Mouse (Mus musculus): ENCODE data around the gene Gm4559.
"Not testable (repeated sequence)": the region's sequence is repeated elsewhere in the genome, so short reads cannot be mapped to it uniquely, and the experiment has no call there.

The Gm4559 gene

GRCm38 (mm10) chr7:142274263-142274662 is at the start of gene Gm4559:
Gene Gm4559, minus strand, starts transcription at chr7:142274363.
- DNase-seq: not testable (repeated sequence)

DNA sequence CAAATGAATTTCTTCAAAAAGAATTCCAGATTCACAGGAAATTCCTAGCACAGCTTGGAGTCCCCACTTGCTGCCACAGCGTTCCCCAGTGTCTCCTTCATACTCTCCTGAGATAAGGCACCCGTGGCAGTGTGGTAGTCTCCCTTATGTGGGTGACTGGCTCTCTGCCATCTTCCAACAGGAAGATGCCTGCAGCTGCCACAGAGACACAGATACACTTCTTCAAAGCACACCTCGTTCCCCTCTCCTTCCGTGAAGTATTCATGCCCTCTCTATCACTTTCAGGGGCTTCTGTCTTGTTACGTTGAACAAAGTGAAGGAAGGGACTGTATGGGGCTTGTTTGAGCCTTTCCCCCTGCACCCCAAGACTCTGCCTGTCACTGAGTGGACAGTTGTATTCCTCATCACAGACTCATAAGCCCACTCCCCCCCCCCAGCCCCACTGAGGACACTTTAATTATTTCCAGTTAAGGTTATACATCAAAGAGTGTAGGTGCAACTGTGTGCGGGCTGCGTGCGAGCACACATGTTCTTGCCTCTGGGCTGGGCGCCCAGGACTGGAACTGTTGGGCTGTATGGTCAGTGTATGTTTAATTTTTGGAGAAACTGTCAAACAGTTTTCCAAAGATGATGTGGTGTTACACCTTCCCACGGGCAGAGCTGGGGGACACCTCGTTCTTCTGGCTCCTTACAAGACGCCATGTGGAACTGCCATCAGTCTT is 49.4 kb upstream of the Gm4559 start:
- no peak for DNase-seq

DNA sequence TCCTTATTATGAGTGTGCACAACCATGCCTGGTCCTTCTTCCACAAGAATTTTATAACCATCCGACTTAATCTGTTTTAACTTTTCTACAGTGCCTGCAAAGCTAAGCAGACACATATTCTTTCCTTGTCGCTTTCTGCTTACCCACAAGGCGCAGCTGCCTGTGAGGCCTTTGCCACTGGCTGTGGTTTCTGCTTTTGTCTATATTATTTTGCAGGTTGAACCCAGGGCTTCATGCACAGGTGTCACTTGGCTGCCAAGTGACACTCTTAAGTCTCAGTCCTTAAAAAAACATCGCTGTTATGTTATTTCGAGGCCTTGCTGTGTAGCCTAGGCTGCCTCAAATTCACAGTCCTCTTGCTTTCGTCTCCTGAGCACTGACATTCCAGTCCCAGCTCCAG is 48.5 kb upstream of the Gm4559 start:
- no peak for DNase-seq

DNA sequence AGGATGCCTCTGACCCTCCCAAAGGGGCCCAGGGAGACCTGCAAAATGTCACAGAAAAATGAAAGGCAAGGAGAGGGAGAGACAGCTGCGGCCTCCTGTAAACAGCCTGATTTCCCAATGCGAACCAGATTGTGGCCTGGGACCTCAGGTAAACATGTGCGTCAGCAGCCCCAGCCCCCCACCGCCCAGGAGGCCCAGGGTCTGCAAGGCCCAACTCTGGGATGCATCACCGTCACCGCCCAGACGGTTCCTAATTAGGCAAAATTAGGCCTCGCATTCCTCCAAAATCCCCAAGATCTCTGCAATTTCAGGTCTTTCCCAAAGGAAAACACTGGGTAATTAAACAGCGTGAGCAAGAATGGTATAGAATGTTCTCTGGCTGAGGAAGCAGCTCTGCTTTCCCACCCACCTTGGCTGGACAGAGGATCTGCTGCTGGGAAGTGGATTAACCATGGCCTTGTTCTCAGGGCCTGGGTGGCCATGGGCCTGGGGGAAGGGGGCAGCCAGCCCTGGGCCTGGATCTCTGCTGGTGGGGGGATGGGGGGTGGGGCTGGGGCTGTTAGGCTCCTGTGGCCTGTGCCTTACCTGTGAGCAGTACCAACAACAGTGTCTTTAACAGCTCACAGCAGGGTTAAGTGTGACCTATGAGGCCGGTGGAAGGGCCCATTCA is 47.6 kb upstream of the Gm4559 start:
- DNase-seq: not testable (repeated sequence)

- DNase-seq: no peak
Measured at GRCm38 (mm10) chr7:142320906-142321305, 46.7 kb upstream of the Gm4559 start.

DNA sequence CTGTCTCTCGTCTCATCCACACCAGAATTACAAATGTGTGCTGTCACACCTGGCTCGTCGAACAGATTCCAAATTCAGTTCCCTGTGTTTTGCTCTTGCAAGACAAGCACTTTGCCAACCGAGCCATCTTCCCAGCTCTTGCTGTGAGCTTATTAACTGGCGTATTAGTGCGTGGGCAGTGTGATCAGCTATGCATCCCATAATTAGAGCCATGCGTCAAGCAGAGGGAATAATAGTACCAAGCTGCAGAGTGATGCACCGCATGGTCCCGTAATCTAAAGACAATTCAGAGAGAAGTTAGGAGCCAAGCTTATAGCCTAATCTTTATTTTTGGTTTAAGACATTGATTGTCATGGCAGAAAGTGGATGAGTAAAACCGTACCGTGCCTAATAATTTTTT is 45.0 kb upstream of the Gm4559 start:
- no peak for DNase-seq

DNA sequence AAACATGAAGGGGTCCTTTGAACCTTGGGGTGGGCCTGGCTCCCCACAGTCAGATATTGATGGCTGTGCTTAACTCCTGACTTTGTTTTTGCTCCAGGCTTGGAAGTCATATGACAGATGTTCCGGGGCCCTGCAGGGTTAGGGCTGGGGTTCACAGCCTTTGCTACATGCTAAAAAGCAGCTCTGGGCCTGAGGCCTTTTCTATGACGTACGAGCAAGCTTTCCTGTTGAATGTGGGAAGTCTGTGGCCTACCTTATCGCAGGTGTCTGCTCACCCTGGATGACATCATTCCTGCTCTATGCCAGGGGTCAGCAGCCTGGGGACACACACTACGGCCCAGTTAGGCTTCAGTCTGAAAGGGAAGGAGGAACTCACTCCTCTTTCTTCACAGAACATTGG is 43.1 kb upstream of the Gm4559 start:
- DNase-seq: no peak

DNA sequence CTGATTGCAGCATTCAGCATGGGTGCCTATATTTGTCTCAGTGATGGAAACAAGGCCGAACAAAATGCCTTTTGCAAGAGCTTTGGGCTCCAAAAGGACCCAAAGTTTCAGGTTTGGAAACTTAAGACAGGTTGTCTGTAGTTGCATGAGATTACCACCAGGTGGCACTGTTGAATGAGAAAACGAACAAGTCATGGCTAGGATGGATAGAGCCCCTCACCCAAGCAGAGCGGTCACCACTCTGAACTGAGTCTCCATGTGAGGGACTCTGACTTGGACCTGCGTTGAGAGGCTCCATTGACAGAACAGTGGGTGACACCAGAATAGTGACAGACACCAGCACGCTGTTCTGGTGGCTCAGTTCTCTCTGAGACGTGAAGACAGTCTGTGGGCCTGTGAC is 42.4 kb upstream of the Gm4559 start:
- DNase-seq: no peak

GRCm38 (mm10) chr7:142314600-142315285 is 40.6 kb upstream of the Gm4559 start:
- DNase-seq: no peak

DNA sequence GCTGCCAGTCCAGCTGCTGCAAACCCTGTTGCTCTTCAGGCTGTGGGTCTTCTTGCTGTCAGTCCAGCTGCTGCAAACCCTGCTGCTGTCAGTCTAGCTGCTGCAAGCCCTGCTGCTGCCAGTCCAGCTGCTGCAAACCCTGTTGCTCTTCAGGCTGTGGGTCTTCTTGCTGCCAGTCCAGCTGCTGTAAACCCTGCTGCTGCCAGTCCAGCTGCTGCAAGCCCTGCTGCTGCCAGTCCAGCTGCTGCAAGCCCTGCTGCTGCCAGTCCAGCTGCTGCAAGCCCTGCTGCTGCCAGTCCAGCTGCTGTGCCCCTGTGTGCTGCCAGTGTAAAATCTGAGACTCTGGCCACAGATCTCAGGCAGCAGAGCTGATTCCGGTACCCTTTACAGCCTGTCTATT is 29.8 kb upstream of the Gm4559 start:
- DNase-seq: not testable (repeated sequence)

DNA sequence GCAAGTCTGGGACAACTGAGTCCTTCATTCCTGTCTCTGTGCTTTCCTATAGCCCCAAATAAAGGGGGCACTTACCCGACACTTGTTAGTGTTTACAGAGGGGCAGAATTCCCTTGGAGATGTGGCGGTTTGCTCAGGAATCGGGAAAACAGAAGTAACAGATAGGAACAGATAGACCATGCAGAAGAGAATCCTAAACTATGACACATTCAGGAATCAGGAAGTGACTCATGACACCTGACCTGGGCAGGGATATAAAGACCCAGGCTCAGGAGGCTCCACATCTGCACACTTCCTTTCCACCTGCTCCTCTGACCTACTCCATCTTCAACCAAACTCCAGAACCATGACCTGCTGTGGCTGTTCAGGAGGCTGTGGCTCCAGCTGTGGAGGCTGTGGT is 29.1 kb upstream of the Gm4559 start, which contains the start of gene Krtap5-4:
Gene Krtap5-4, plus strand, starts transcription at position 301 of the 400 bp plus-strand sequence.
- no peak for DNase-seq

- DNase-seq: not testable (repeated sequence)
Measured at GRCm38 (mm10) chr7:142297018-142297417, 22.9 kb upstream of the Gm4559 start, which contains the start of gene Krtap5-1. Gene Krtap5-1, minus strand, starts transcription at chr7:142297118.

- DNase-seq: not testable (repeated sequence)
Measured at GRCm38 (mm10) chr7:142296108-142296507, 21.9 kb upstream of the Gm4559 start.

DNA sequence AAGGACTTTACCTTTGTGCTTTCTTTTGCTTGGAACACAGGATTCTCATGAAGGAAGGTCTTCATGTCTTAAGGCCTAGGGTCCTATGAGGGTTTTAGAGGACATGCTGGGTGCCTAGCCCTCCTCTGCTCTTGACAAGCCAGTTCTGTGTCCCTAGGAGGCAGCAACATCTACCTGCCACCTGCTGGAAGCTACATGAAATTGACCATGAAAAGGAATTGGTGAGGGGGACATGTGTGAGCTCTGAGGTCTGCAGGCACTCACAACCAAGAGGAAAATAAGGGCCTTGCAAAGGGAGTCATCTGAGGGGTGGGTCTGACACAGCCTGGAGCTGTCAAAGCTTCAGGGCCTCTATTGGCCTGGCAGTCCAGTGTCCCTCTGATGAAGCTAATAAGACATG is 21.3 kb upstream of the Gm4559 start:
- DNase-seq: no peak

DNA sequence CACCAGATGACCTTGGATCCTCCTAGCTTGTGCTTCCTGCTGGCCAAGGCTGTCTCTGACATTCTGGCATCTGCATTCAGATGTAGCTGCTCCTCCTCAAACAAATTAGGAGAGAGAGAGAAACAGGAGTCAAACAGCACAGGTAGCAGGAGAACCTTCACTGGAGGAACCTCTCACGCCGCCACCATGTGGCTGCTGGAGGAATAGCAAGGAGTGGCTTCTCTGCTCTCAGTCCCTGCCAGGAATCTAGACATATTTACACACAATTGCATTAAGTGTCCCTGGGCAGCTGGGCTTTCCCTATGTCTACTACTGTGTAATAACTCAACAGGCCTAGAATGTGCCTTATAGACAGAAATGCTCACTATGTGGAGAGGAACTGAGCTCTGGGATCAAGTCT is 19.7 kb upstream of the Gm4559 start:
- DNase-seq: not testable (repeated sequence)

DNA sequence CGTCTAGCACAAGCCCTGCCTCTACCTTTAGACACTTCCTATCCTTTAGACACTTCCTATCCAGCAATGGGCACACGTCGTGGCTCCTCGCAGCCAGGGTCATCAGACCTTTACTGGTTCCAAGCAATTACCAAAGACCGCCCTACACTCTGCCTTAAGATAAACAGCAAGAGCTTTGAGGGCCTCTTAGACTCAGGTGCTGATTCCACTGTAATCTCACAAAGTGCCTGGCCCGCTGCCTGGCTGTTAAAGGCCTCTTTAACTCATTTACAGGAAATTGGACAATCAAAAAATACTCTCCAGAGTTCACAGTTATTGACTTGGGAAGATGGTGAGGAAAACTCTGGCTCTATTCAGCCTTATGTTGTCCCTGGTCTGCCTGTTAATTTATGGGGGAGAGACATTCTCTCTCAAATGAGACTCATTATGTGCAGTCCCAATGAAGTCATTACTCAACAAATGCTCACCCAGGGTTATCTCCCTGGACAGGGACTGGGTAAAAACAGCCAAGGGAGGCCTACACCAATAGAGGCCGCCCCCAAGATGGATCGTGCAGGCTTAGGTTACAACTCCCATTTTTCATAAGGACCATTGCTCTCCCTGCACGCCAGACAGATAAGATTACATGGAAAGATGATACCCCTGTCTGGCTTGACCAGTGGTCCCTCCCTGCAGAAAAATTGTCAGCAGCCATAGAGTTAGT is 11.9 kb upstream of the Gm4559 start:
- not testable (repeated sequence) for DNase-seq

DNA sequence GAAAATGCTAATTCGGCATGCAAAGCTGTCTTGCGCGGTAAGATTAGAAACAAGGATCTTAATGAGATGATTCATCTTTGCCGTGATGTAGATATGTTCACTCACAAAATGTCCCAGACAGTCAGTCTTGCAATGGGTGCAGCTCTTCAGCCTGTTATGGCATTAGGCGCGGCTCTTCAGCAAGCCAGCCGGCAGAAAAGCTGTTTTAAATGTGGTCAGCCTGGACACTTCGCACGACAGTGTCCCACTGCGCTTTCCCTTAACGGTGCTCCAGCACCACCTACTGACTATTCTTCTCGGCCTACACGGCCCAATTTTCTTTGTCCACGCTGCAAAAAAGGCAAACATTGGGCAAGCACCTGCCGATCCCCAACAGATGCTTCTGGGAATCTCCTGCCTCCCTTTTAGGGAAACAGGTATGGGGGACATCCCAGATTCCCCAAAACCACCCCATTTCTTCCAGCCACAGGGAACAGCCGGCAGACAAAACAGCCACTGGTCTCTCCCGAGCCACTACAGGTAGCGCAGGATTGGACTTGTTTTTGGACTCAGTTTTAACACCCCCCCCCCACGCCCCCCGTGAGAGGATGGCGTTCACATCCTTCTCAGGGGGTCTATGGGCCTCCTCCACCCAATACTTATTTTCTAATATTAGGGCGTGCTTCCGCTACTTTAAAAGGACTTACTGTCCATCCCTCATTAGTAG is 11.1 kb upstream of the Gm4559 start:
- DNase-seq: peak; percentile 34

DNA sequence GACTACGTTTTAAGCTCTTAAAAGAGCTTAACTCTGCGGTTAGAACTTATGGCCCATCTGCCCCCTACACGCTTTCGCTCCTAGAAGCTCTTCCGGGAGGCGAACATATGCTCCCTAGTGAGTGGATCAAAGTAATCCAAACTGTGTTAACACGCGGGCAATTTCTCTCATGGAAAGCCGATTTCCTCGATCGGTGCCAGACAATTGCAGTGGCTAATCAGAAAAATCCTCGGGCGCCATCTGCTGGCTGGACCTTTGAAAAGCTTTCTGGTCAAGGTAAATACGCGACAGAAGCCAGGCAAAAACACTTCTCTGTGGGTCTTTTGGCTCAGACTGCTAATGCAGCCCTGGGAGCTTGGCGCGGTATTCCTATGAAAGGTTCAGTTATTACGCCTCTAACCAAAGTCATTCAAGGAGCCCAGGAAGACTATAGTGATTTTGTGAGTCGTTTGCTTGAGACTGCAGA is 10.5 kb upstream of the Gm4559 start:
- peak; percentile 89 for DNase-seq

- DNase-seq: peak; percentile 38
Measured at GRCm38 (mm10) chr7:142284023-142284591, 9.9 kb upstream of the Gm4559 start.

DNA sequence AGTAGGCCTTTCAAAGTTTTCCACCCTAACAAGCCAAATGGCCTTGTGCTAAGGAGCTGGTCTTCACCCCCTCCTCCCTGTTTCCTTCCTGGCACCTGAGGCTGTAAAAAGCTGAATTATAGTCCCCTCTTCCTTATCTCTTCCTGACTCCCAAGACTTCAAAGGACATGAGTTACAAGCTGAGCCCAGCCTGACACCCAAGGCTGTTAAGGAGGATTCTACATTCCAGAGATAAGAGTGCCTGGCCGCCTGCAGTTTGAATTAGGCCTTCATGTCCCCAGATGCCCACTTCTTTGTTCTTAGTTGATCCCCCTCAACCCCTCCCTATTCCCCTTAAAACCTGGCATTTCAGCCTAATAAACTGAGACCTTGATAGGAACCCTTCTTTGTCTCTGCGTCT is 8.7 kb upstream of the Gm4559 start:
- DNase-seq: not testable (repeated sequence)

GRCm38 (mm10) chr7:142279291-142279690 is 5.1 kb upstream of the Gm4559 start:
- not testable (repeated sequence) for DNase-seq

DNA sequence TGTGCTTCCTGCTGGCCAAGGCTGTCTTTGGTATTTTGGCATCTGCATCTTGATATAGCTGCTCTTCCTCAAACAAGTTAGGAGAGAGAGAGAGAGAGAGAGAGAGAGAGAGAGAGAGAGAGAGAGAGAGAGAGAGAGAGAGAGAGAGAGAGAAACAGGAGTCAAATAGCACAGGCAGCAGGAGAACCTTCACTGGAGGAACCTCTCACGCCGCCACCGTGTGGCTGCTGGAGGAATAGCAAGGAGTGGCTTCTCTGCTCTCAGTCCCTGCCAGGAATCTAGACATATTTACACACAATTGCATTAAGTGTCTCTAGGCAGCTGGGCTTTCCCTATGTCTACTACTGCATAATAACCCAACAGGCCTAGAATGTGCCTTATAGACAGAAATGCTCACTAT is 4.0 kb upstream of the Gm4559 start:
- peak; percentile 56 for DNase-seq

Data from cerebellum, adult 11 months (tissue).